Mouse (Mus musculus) cerebellum, adult 2 months (tissue): Measurements from ENCODE around the gene Lcmt2.

Experiments used
- CTCF ChIP-seq: fragments of 200-500 bp; IDR thresholded peaks from 2 replicates; pipeline ENCODE4 v1.5.1; 2011; ENCODE audit warnings: low read depth, mild to moderate bottlenecking, control low read depth, low read length, moderate library complexity, borderline replicate concordance; ENCODE audit not compliant: insufficient read depth
- POLR2A ChIP-seq: fragments of 200-500 bp; IDR thresholded peaks from 2 replicates; pipeline ENCODE4 v1.6.1; 2011; ENCODE audit warnings: low read length, control low read depth, borderline replicate concordance; ENCODE audit not compliant: insufficient read depth

DNA sequence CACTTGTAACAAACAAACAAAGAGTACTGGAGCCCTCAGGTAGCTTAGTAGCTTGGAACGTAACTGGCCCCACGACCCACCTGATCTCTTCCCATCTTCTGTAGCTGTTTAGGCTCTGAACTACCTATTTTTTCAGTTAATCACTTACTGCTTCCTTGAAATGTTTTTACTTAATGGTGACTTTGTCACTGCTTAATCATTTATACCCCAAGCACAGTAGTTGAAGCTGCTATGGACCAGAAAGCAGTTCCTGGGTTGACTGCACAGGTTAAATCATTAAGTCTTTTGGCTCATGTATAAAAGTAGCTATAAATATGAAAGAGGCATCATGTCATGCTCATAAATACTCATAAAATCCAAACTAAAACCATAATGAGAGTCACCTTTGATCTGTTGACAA is 25.0 kb downstream of the Lcmt2 start:
- TF ChIP-seq CTCF (no peak), POLR2A (no peak)
